Mouse (Mus musculus) cortical plate, adult 2 months (tissue): ENCODE measurements at regions not wholly inside any gene's neighbourhood (a gene's known extent, or its start where the extent isn't known, plus 50 kb on each side); places are given as distances from the start of the nearest gene placed in this dataset.

Experiments
- CTCF ChIP-seq: fragments of 200-500 bp; IDR thresholded peaks from 2 replicates; pipeline ENCODE4 v1.5.1; 2011; ENCODE audit warnings: mild to moderate bottlenecking, control low read depth, low read length; ENCODE audit not compliant: insufficient read depth; ENCODE audit errors: extremely low read depth
- POLR2A ChIP-seq: fragments of 200-500 bp; IDR thresholded peaks from 2 replicates; pipeline ENCODE4 v1.6.1; 2011; ENCODE audit warnings: mild to moderate bottlenecking, low read length, control low read depth; ENCODE audit not compliant: insufficient read depth; ENCODE audit errors: extremely low read depth

- TF ChIP-seq POLR2A, result no peak
- TF ChIP-seq CTCF, result no peak
These were observed 874.1 kb upstream of the Sel1l start for GRCm38 (mm10) chr12:92723022-92723421.
